Mouse (Mus musculus) liver, embryonic 16.5 days (tissue): ENCODE results near the gene Pygb. TPM values are rescaled to one million over a fixed set of nuclear protein-coding genes. Genes with fewer than 3 reads are reported as not detected.

Experiments used
- ATAC-seq: fragments of 200-750 bp; cut with Nextera tagmentation; 2 replicates; pipeline ENCODE4 v1.8.0; 2017; ENCODE audit warnings: low read depth, mild to moderate bottlenecking, moderate number of reproducible peaks, moderate library complexity
- H3K27ac ChIP-seq: fragments of 300-500 bp; sonication (generic); 2 replicates; pipeline ENCODE4 v1.5.1; 2014; ENCODE audit warnings: mild to moderate bottlenecking, low read length
- H3K27me3 ChIP-seq: fragments of 300-500 bp; sonication (generic); 2 replicates; pipeline ENCODE4 v1.6.1; 2014; ENCODE audit warnings: low read depth, low read length, mixed read lengths; ENCODE audit not compliant: control insufficient read depth, insufficient read depth
- H3K36me3 ChIP-seq: fragments of 300-500 bp; sonication (generic); 2 replicates; pipeline ENCODE4 v1.6.1; 2014; ENCODE audit warnings: mild to moderate bottlenecking; ENCODE audit not compliant: control insufficient read depth, insufficient read depth
- H3K4me1 ChIP-seq: fragments of 300-500 bp; sonication (generic); 2 replicates; pipeline ENCODE4 v1.6.1; 2014; ENCODE audit warnings: low read depth, low read length, mixed read lengths; ENCODE audit not compliant: control insufficient read depth
- H3K4me2 ChIP-seq: fragments of 300-500 bp; sonication (generic); 2 replicates; pipeline ENCODE4 v1.6.1; 2014; ENCODE audit warnings: low read depth, low read length, mixed read lengths
- H3K4me3 ChIP-seq: fragments of 300-500 bp; sonication (generic); 2 replicates; pipeline ENCODE4 v1.5.1; 2014; ENCODE audit warnings: low read depth, mild to moderate bottlenecking, low read length
- H3K9ac ChIP-seq: fragments of 300-500 bp; sonication (generic); 2 replicates; pipeline ENCODE4 v1.6.1; 2014; ENCODE audit warnings: low read depth, low read length
- H3K9me3 ChIP-seq: fragments of 300-500 bp; sonication (generic); replicated peaks from 2 replicates; pipeline ENCODE4 v1.6.1; 2016; ENCODE audit warnings: low read length; ENCODE audit not compliant: control insufficient read depth
- WGBS: fragments of 180-500 bp; shearing (Covaris S2); extraction: QIAGEN DNeasy Blood & Tissue Kit; methylation state at CpG from one replicate; pipeline ENCODE4 v1.1.7; 2014; ENCODE audit not compliant: insufficient replicate concordance; 5-methylcytosine and 5-hydroxymethylcytosine counted together
- polyA plus RNA-seq: library from polyadenylated mRNA; unstranded; fragments of >200 nt; fragmentation: Nextera tagmentation; extraction: Ambion mirVana; gene quantifications from 2 replicates; pipeline ENCODE4 v1.2.1, GENCODE M21; 2015

Pygb gene
- polyA plus RNA-seq, 1 experiment from 2014 or later = 31.3 TPM

GRCm38 (mm10) chr2:150810603-150811002 lies 24.1 kb downstream of the Pygb start:
- ATAC-seq = peak; percentile 42; the same call in 1 of the 2 replicates
- Histone ChIP-seq H3K4me2 (no peak overlapping the region), H3K9ac (no peak overlapping the region), H3K9me3 (no peaks in the 10 kb centered on the region), H3K36me3 (peaks cover 10% of the 10 kb centered on the region), H3K27ac (no peak overlapping the region), H3K27me3 (no peaks in the 10 kb centered on the region), H3K4me3 (no peak overlapping the region), H3K4me1 (no peaks in the 10 kb centered on the region)
- WGBS = 32% methylated on average over 5 of the region's 5 CpGs

GRCm38 (mm10) chr2:150812816-150813215 lies 26.3 kb downstream of the Pygb start:
- Histone ChIP-seq H3K4me3 (no peak overlapping the region), H3K27me3 (no peaks in the 10 kb centered on the region), H3K4me2 (no peak overlapping the region), H3K36me3 (peaks cover 11% of the 10 kb centered on the region), H3K9ac (no peak overlapping the region), H3K4me1 (no peaks in the 10 kb centered on the region), H3K27ac (no peak overlapping the region), H3K9me3 (no peaks in the 10 kb centered on the region)
- no peak for ATAC-seq
- WGBS = 86% methylated on average over 6 of the region's 6 CpGs

- Histone ChIP-seq H3K27ac (no peak overlapping the region), H3K36me3 (peaks cover 11% of the 10 kb centered on the region), H3K4me2 (no peak overlapping the region), H3K27me3 (no peaks in the 10 kb centered on the region), H3K4me3 (no peak overlapping the region), H3K9me3 (no peaks in the 10 kb centered on the region), H3K9ac (no peak overlapping the region), H3K4me1 (no peaks in the 10 kb centered on the region)
- ATAC-seq = no peak
- 80% methylated on average over 18 of the region's 18 CpGs for WGBS
These were observed 30.3 kb downstream of the Pygb start for GRCm38 (mm10) chr2:150816676-150817402.

GRCm38 (mm10) chr2:150818742-150819141 lies 32.2 kb downstream of the Pygb start:
- H3K9ac ChIP-seq = no peak overlapping the region
- H3K27ac ChIP-seq = no peak overlapping the region
- peaks cover 11% of the 10 kb centered on the region for H3K36me3 ChIP-seq
- WGBS = 71% methylated on average over 8 of the region's 8 CpGs
- H3K9me3 ChIP-seq = no peaks in the 10 kb centered on the region
- no peak overlapping the region for H3K4me2 ChIP-seq
- H3K4me3 ChIP-seq = no peak overlapping the region
- no peaks in the 10 kb centered on the region for H3K27me3 ChIP-seq
- no peak for ATAC-seq
- H3K4me1 ChIP-seq = no peaks in the 10 kb centered on the region

GRCm38 (mm10) chr2:150820720-150821119 lies 34.2 kb downstream of the Pygb start:
- Histone ChIP-seq H3K4me3 (no peak overlapping the region), H3K4me1 (no peaks in the 10 kb centered on the region), H3K27ac (no peak overlapping the region), H3K27me3 (no peaks in the 10 kb centered on the region), H3K9ac (no peak overlapping the region), H3K36me3 (peaks cover 10% of the 10 kb centered on the region; the same call in 1 of the 2 replicates), H3K4me2 (no peak overlapping the region), H3K9me3 (no peaks in the 10 kb centered on the region)
- 70% methylated on average over 8 of the region's 8 CpGs for WGBS
- no peak for ATAC-seq

GRCm38 (mm10) chr2:150822987-150823386 lies 36.5 kb downstream of the Pygb start:
- Histone ChIP-seq H3K27ac (no peak overlapping the region), H3K9ac (no peak overlapping the region), H3K4me1 (no peaks in the 10 kb centered on the region), H3K27me3 (no peaks in the 10 kb centered on the region), H3K9me3 (no peaks in the 10 kb centered on the region), H3K4me3 (no peak overlapping the region), H3K4me2 (no peak overlapping the region), H3K36me3 (peaks cover 10% of the 10 kb centered on the region; the same call in 1 of the 2 replicates)
- 40% methylated on average over 8 of the region's 8 CpGs for WGBS
- no peak for ATAC-seq

- ATAC-seq = no peak
- Histone ChIP-seq H3K4me1 (no peaks in the 10 kb centered on the region), H3K27ac (no peak overlapping the region), H3K27me3 (no peaks in the 10 kb centered on the region), H3K4me3 (no peak overlapping the region), H3K9ac (no peak overlapping the region), H3K9me3 (no peaks in the 10 kb centered on the region), H3K36me3 (peaks cover 4% of the 10 kb centered on the region; the same call in 1 of the 2 replicates), H3K4me2 (no peak overlapping the region)
- 80% methylated on average over 3 of the region's 3 CpGs for WGBS
These were observed 39.9 kb downstream of the Pygb start for GRCm38 (mm10) chr2:150826426-150826825.

GRCm38 (mm10) chr2:150828164-150828563 lies 41.6 kb downstream of the Pygb start:
- 60% methylated on average over 3 of the region's 3 CpGs for WGBS
- Histone ChIP-seq H3K4me1 (no peaks in the 10 kb centered on the region), H3K4me2 (no peak overlapping the region), H3K27ac (no peak overlapping the region), H3K9me3 (no peaks in the 10 kb centered on the region), H3K9ac (no peak overlapping the region), H3K4me3 (no peak overlapping the region), H3K27me3 (no peaks in the 10 kb centered on the region), H3K36me3 (peaks cover 4% of the 10 kb centered on the region; the same call in 1 of the 2 replicates)
- no peak for ATAC-seq

- Histone ChIP-seq H3K27me3 (no peaks in the 10 kb centered on the region), H3K4me3 (no peak overlapping the region), H3K9me3 (no peaks in the 10 kb centered on the region), H3K4me2 (no peak overlapping the region), H3K4me1 (no peaks in the 10 kb centered on the region), H3K36me3 (peaks cover 4% of the 10 kb centered on the region; the same call in 1 of the 2 replicates), H3K9ac (no peak overlapping the region), H3K27ac (no peak overlapping the region)
- no peak for ATAC-seq
- 64% methylated on average over 4 of the region's 4 CpGs for WGBS
These were observed 42.1 kb downstream of the Pygb start for GRCm38 (mm10) chr2:150828654-150829053.
